Mouse (Mus musculus): ENCODE measurements at regions not wholly inside any gene's neighbourhood (a gene's known extent, or its start where the extent isn't known, plus 50 kb on each side); places are given as distances from the start of the nearest gene placed in this dataset.

GRCm38 (mm10) chr2:75439522-75440230, 219.4 kb upstream of the Hnrnpa3 start:
- no peaks in the 10 kb centered on the region for H3K4me1 ChIP-seq (ENCODE audit: control insufficient read depth, insufficient read depth, low read length)
- DNase-seq = no peak
- H3K27ac ChIP-seq (ENCODE audit: insufficient read depth, low read length) = no peak overlapping the region
- H3K4me3 ChIP-seq (replicated peaks; ENCODE audit: insufficient read depth, low read depth, low read length) = no peak overlapping the region
- 68% methylated on average over 10 of the region's 10 CpGs for WGBS
- TF ChIP-seq POLR2A (IDR thresholded peaks at IDR 0.05; ENCODE audit: borderline replicate concordance, insufficient read depth, low read length) (no peak), CTCF (IDR thresholded peaks at IDR 0.05; ENCODE audit: borderline replicate concordance, insufficient read depth, low read depth, low read length) (no peak)
- H3K27me3 ChIP-seq (ENCODE audit: control insufficient read depth, insufficient read depth, low read length) = no peaks in the 10 kb centered on the region

GRCm38 (mm10) chr2:75442632-75443031, 216.4 kb upstream of the Hnrnpa3 start:
- DNase-seq = no peak
- Histone ChIP-seq H3K4me1 (ENCODE audit: control insufficient read depth, insufficient read depth, low read length) (no peaks in the 10 kb centered on the region), H3K27me3 (ENCODE audit: control insufficient read depth, insufficient read depth, low read length) (no peaks in the 10 kb centered on the region), H3K4me3 (replicated peaks; ENCODE audit: insufficient read depth, low read depth, low read length) (no peak overlapping the region), H3K27ac (ENCODE audit: insufficient read depth, low read length) (no peak overlapping the region)
- WGBS = 54% methylated on average over 1 of the region's 1 CpGs
- TF ChIP-seq CTCF (IDR thresholded peaks at IDR 0.05; ENCODE audit: borderline replicate concordance, insufficient read depth, low read depth, low read length) = no peak
- TF ChIP-seq POLR2A (IDR thresholded peaks at IDR 0.05; ENCODE audit: borderline replicate concordance, insufficient read depth, low read length) = no peak

GRCm38 (mm10) chr2:75445189-75445588, 213.9 kb upstream of the Hnrnpa3 start:
- DNase-seq = no peak
- Histone ChIP-seq H3K27ac (ENCODE audit: insufficient read depth, low read length) (no peak overlapping the region), H3K4me1 (ENCODE audit: control insufficient read depth, insufficient read depth, low read length) (no peaks in the 10 kb centered on the region), H3K4me3 (replicated peaks; ENCODE audit: insufficient read depth, low read depth, low read length) (no peak overlapping the region), H3K27me3 (ENCODE audit: control insufficient read depth, insufficient read depth, low read length) (no peaks in the 10 kb centered on the region)
- TF ChIP-seq POLR2A (IDR thresholded peaks at IDR 0.05; ENCODE audit: borderline replicate concordance, insufficient read depth, low read length) = no peak
- TF ChIP-seq CTCF (IDR thresholded peaks at IDR 0.05; ENCODE audit: borderline replicate concordance, insufficient read depth, low read depth, low read length) = no peak

- TF ChIP-seq CTCF (IDR thresholded peaks at IDR 0.05; ENCODE audit: borderline replicate concordance, insufficient read depth, low read depth, low read length) (no peak), POLR2A (IDR thresholded peaks at IDR 0.05; ENCODE audit: borderline replicate concordance, insufficient read depth, low read length) (no peak)
- no peaks in the 10 kb centered on the region for H3K27me3 ChIP-seq (ENCODE audit: control insufficient read depth, insufficient read depth, low read length)
- no peaks in the 10 kb centered on the region for H3K4me1 ChIP-seq (ENCODE audit: control insufficient read depth, insufficient read depth, low read length)
- DNase-seq = peak in 1 of 2 experiments; percentile 2
- no peak overlapping the region for H3K4me3 ChIP-seq (replicated peaks; ENCODE audit: insufficient read depth, low read depth, low read length)
- 18% methylated on average over 7 of the region's 7 CpGs for WGBS
- no peak overlapping the region for H3K27ac ChIP-seq (ENCODE audit: insufficient read depth, low read length)
Measured at GRCm38 (mm10) chr2:75446996-75447715, 211.9 kb upstream of the Hnrnpa3 start.

- WGBS = 67% methylated on average over 5 of the region's 5 CpGs
- Histone ChIP-seq H3K4me1 (ENCODE audit: control insufficient read depth, insufficient read depth, low read length) (no peaks in the 10 kb centered on the region), H3K4me3 (replicated peaks; ENCODE audit: insufficient read depth, low read depth, low read length) (no peak overlapping the region), H3K27ac (ENCODE audit: insufficient read depth, low read length) (no peak overlapping the region), H3K27me3 (ENCODE audit: control insufficient read depth, insufficient read depth, low read length) (no peaks in the 10 kb centered on the region)
- no peak for DNase-seq
- TF ChIP-seq POLR2A (IDR thresholded peaks at IDR 0.05; ENCODE audit: borderline replicate concordance, insufficient read depth, low read length) (no peak), CTCF (IDR thresholded peaks at IDR 0.05; ENCODE audit: borderline replicate concordance, insufficient read depth, low read depth, low read length) (no peak)
Measured at GRCm38 (mm10) chr2:75448221-75448620, 210.8 kb upstream of the Hnrnpa3 start.

GRCm38 (mm10) chr2:75451846-75452267, 207.2 kb upstream of the Hnrnpa3 start:
- no peak overlapping the region for H3K27ac ChIP-seq (ENCODE audit: insufficient read depth, low read length)
- 65% methylated on average over 8 of the region's 8 CpGs for WGBS
- no peak for DNase-seq
- no peak overlapping the region for H3K4me3 ChIP-seq (replicated peaks; ENCODE audit: insufficient read depth, low read depth, low read length)
- H3K4me1 ChIP-seq (ENCODE audit: control insufficient read depth, insufficient read depth, low read length) = no peaks in the 10 kb centered on the region
- no peaks in the 10 kb centered on the region for H3K27me3 ChIP-seq (ENCODE audit: control insufficient read depth, insufficient read depth, low read length)
- TF ChIP-seq POLR2A (IDR thresholded peaks at IDR 0.05; ENCODE audit: borderline replicate concordance, insufficient read depth, low read length) (no peak), CTCF (IDR thresholded peaks at IDR 0.05; ENCODE audit: borderline replicate concordance, insufficient read depth, low read depth, low read length) (no peak)

GRCm38 (mm10) chr2:75452274-75453148, 206.6 kb upstream of the Hnrnpa3 start:
- no peak for DNase-seq
- Histone ChIP-seq H3K27ac (ENCODE audit: insufficient read depth, low read length) (no peak overlapping the region), H3K27me3 (ENCODE audit: control insufficient read depth, insufficient read depth, low read length) (no peaks in the 10 kb centered on the region), H3K4me1 (ENCODE audit: control insufficient read depth, insufficient read depth, low read length) (no peaks in the 10 kb centered on the region), H3K4me3 (replicated peaks; ENCODE audit: insufficient read depth, low read depth, low read length) (no peak overlapping the region)
- WGBS = 87% methylated on average over 7 of the region's 7 CpGs
- TF ChIP-seq POLR2A (IDR thresholded peaks at IDR 0.05; ENCODE audit: borderline replicate concordance, insufficient read depth, low read length) (no peak), CTCF (IDR thresholded peaks at IDR 0.05; ENCODE audit: borderline replicate concordance, insufficient read depth, low read depth, low read length) (no peak)
